Mouse (Mus musculus): ENCODE results near the gene Sh2d1b1. TPM values are rescaled to one million over a fixed set of nuclear protein-coding genes. Genes with fewer than 3 reads are reported as not detected.

Sh2d1b1 gene
- polyA plus RNA-seq, 1 experiment from 2014 or later: 0.24 TPM

DNA sequence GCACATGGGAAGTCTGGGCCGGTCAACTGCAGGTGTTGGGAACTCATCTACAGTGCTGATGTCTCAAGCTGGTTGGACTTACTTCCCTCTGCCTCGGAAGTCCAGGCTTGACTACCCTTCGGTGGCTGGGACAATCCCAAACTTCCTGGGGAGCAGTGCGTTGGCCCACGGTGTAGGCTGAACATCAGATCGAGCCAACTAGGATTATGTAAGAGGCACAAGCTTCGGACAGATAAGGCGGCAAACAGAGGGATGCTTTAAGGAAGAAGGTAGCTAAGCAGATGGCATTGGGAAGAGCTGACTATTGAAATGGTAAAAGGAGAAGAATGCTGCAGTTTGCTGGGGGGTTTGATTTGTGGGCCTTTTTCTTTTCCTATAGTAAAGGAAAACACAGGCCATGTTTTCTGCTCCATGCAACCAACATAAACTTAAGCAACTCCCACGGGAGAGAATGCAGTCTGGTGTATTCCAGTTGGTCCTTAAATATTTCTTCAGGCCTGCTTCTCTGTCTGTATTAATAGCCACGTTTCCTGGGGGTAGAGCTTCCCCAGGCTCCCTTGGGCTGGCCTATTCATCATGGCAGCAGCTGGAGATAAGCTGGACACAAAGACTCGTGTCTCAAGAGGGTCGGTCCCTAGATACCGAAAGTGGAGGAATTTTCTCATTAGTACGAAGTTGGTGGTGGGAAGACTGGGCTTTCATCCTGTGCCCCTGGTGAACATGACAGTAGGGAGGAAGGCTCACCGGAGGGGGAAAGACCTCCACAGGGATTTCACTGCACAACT, 17.9 kb downstream of the Sh2d1b1 start:
- Histone ChIP-seq H3K9me3 (replicated peaks) (no peaks in the 10 kb centered on the region), H3K27ac (no peak overlapping the region), H3K4me2 (no peak overlapping the region), H3K9ac (no peak overlapping the region), H3K4me3 (no peak overlapping the region), H3K4me1 (replicated peaks) (peaks cover 3% of the 10 kb centered on the region; the same call in 1 of the 2 replicates), H3K36me3 (no peaks in the 10 kb centered on the region), H3K27me3 (no peaks in the 10 kb centered on the region)
- ATAC-seq (replicated peaks; ENCODE audit: insufficient number of reproducible peaks, insufficient read depth, low FRiP score, low read depth): no peak
- 60% methylated on average over 15 of the region's 15 CpGs for WGBS

DNA sequence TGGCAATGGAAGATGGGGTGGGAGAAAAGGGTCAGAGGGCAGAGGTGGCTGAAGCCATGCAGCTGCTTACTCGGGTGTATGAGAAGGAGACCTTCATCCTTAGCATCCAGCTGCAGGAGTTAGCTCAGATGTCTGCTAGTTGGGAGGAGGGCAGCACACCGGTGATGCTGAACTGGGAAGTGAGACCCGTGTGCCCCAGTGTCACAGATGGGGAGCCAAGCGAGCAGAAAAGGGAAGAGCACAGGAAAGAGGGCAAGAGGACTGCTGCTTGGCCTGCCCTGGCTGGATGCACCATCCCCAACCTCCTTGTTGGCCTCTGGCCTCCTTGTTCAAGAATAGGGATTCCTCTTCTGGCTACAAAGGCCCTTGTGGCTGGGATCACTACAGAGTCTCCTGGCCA, 22.4 kb downstream of the Sh2d1b1 start:
- no peaks in the 10 kb centered on the region; the same call in 1 of the 2 replicates for H3K36me3 ChIP-seq
- ATAC-seq (replicated peaks; ENCODE audit: insufficient number of reproducible peaks, insufficient read depth, low FRiP score, low read depth): no peak
- peaks cover 3% of the 10 kb centered on the region; the same call in 1 of the 2 replicates for H3K4me1 ChIP-seq (replicated peaks)
- H3K9me3 ChIP-seq (replicated peaks): no peaks in the 10 kb centered on the region
- WGBS: 75% methylated on average over 4 of the region's 4 CpGs
- H3K9ac ChIP-seq: no peak overlapping the region
- no peak overlapping the region for H3K4me2 ChIP-seq
- H3K4me3 ChIP-seq: no peak overlapping the region
- no peaks in the 10 kb centered on the region for H3K27me3 ChIP-seq
- no peak overlapping the region for H3K27ac ChIP-seq

DNA sequence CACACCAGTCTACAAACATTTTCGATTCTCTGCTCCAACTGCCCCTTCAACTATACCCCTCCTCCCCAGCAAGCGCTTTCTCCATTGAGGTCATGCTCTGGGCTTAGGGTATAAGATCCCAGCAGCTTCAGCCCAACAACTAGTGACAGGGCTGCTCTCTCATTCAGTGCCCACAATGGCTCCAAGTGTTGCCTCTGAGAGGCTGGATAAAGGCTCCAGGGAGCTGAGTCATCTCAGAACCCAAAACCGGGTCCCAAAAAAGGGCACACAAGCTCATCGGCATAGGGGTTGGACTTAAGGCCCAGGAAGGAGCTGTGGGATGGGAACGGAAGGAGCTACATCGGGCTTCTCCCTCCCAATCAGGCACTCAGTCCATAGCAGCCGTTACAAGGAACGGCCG, 24.6 kb downstream of the Sh2d1b1 start:
- no peaks in the 10 kb centered on the region; the same call in 1 of the 2 replicates for H3K36me3 ChIP-seq
- no peak overlapping the region for H3K4me2 ChIP-seq
- no peak overlapping the region for H3K4me3 ChIP-seq
- H3K9ac ChIP-seq: no peak overlapping the region
- H3K27ac ChIP-seq: no peak overlapping the region
- H3K9me3 ChIP-seq (replicated peaks): no peaks in the 10 kb centered on the region
- no peaks in the 10 kb centered on the region for H3K4me1 ChIP-seq (replicated peaks)
- H3K27me3 ChIP-seq: no peaks in the 10 kb centered on the region
- WGBS: 91% methylated on average over 9 of the region's 9 CpGs
- ATAC-seq (replicated peaks; ENCODE audit: insufficient number of reproducible peaks, insufficient read depth, low FRiP score, low read depth): no peak

DNA sequence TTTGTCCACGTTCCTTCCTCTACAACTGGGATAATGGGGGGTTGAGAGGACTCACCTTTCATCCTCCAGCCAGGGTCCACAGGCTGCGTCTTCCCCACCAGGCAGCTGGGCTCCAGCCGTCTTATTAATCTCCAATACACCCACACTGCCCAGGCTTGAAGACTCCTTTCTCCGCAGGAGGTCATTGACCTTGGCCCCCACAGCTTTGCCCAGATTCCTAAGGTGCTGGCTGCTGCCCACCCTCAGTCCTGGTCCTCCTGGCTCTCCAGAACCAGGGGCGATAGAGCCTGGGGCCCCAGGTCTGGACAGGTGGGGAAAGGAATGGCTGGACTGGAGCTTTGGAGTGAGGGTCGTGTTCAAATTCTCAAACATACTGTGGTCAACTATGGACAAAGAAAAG, 25.3 kb downstream of the Sh2d1b1 start:
- Histone ChIP-seq H3K27me3 (no peaks in the 10 kb centered on the region), H3K36me3 (no peaks in the 10 kb centered on the region; the same call in 1 of the 2 replicates), H3K4me2 (no peak overlapping the region), H3K27ac (no peak overlapping the region), H3K4me1 (replicated peaks) (no peaks in the 10 kb centered on the region), H3K9me3 (replicated peaks) (no peaks in the 10 kb centered on the region), H3K4me3 (no peak overlapping the region), H3K9ac (no peak overlapping the region)
- no peak for ATAC-seq (replicated peaks; ENCODE audit: insufficient number of reproducible peaks, insufficient read depth, low FRiP score, low read depth)
- WGBS: 81% methylated on average over 6 of the region's 6 CpGs

DNA sequence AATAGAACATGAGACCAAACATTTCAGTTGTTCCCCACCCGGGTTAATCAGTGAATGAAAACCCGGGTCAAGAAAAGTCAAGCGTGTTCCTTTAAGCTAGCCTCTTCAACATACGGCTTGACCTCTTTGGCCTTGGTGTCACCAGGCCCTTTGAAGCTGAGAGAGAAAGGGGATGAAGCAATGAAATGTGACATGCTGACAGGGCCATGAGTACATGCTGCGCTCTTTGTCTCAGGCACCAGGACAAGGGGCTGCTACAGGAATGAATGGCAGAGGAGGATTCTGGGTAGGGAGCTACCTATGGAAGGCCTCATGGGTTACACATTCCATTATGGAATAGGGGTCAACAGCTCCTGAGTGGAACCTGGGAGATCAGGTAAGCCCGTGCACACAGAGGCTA, 26.0 kb downstream of the Sh2d1b1 start:
- WGBS: 67% methylated on average over 6 of the region's 6 CpGs
- no peak for ATAC-seq (replicated peaks; ENCODE audit: insufficient number of reproducible peaks, insufficient read depth, low FRiP score, low read depth)
- H3K4me2 ChIP-seq: no peak overlapping the region
- H3K27ac ChIP-seq: no peak overlapping the region
- no peaks in the 10 kb centered on the region for H3K27me3 ChIP-seq
- H3K9ac ChIP-seq: no peak overlapping the region
- no peaks in the 10 kb centered on the region; the same call in 1 of the 2 replicates for H3K36me3 ChIP-seq
- H3K9me3 ChIP-seq (replicated peaks): no peaks in the 10 kb centered on the region
- no peak overlapping the region for H3K4me3 ChIP-seq
- H3K4me1 ChIP-seq (replicated peaks): no peaks in the 10 kb centered on the region

DNA sequence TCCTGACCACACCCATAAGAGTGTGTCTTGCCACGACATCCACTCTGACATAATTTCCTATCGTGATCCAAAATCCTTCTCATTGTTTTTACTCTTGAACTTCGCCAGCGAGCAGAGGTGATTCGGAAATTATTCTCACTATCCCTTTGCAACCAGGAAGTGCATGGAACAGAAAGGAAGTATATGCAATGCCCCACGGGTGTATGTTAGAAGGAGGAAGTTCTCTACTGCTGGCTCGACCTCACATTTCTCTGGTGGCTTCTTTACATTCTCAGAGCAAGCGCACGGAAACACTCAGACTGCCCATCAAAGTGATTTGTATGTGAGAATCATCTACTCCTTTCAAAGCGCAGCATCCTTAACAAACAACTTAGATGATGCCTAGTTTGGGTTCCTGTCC, 27.9 kb downstream of the Sh2d1b1 start:
- ATAC-seq (replicated peaks; ENCODE audit: insufficient number of reproducible peaks, insufficient read depth, low FRiP score, low read depth): no peak
- no peak overlapping the region for H3K4me2 ChIP-seq
- no peak overlapping the region for H3K4me3 ChIP-seq
- no peaks in the 10 kb centered on the region; the same call in 1 of the 2 replicates for H3K36me3 ChIP-seq
- no peaks in the 10 kb centered on the region for H3K27me3 ChIP-seq
- no peak overlapping the region for H3K9ac ChIP-seq
- no peaks in the 10 kb centered on the region for H3K9me3 ChIP-seq (replicated peaks)
- no peaks in the 10 kb centered on the region for H3K4me1 ChIP-seq (replicated peaks)
- WGBS: 84% methylated on average over 10 of the region's 10 CpGs
- no peak overlapping the region for H3K27ac ChIP-seq

DNA sequence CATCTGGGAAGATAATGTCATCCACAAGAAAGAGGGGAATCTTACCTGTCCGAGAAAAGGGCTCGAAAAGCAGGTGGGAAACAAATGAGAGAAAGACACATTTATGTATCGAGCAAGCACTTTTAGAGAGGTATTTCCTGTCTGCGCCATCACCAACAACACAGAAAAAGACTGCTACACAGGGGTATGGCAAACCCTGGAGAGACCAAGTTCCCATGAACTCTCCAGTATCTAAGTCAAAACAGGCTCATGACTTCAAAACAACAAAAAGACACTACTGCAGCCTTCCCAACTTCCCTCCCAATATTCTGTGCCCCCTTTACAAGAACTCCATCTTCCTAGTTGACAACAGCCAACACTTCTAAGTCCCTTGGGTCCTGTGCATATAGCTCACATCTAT, 29.1 kb downstream of the Sh2d1b1 start, which contains the start of gene Gm7694:
Gm7694 (minus strand) TSS at position 101 of the 400 bp plus-strand sequence.
- no peaks in the 10 kb centered on the region for H3K9me3 ChIP-seq (replicated peaks)
- H3K27ac ChIP-seq: no peak within 1 kb of the TSS
- no peak within 1 kb of the TSS for H3K9ac ChIP-seq
- no peak within 1 kb of the TSS for H3K4me2 ChIP-seq
- 97% methylated on average over 4 of the region's 4 CpGs for WGBS
- no peak within 1 kb of the TSS for H3K4me3 ChIP-seq
- H3K4me1 ChIP-seq (replicated peaks): no peaks in the 10 kb centered on the region
- no peaks in the 10 kb centered on the region for H3K36me3 ChIP-seq
- ATAC-seq (replicated peaks; ENCODE audit: insufficient number of reproducible peaks, insufficient read depth, low FRiP score, low read depth): no peak
- no peaks in the 10 kb centered on the region for H3K27me3 ChIP-seq

DNA sequence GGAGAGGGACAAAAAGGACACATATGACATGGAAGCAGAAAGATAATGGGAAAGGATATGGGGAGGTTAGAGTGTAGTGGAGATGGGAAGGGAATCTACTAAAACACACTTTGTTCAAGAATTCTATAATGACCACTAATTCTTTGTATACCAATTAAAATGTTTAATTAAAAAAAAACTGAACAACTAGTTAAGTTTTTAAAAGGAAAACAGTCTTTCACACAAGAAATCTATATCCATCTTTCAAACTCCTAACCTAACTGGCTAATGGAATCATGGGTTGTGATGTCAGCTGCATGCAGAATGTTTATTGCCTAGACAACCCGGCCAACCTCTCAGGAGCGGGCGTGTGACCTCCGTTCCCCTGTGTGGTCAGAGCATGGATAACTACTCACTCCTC, 31.4 kb downstream of the Sh2d1b1 start, which contains the start of gene Spata46:
Spata46 (plus strand) TSS at position 301 of the 400 bp plus-strand sequence.
- no peak within 1 kb of the TSS for H3K9ac ChIP-seq
- no peaks in the 10 kb centered on the region for H3K36me3 ChIP-seq
- 82% methylated on average over 4 of the region's 4 CpGs for WGBS
- H3K27me3 ChIP-seq: no peaks in the 10 kb centered on the region
- H3K27ac ChIP-seq: no peak within 1 kb of the TSS
- ATAC-seq (replicated peaks; ENCODE audit: insufficient number of reproducible peaks, insufficient read depth, low FRiP score, low read depth): no peak
- no peaks in the 10 kb centered on the region for H3K4me1 ChIP-seq (replicated peaks)
- no peaks in the 10 kb centered on the region for H3K9me3 ChIP-seq (replicated peaks)
- H3K4me3 ChIP-seq: no peak within 1 kb of the TSS
- H3K4me2 ChIP-seq: no peak within 1 kb of the TSS

DNA sequence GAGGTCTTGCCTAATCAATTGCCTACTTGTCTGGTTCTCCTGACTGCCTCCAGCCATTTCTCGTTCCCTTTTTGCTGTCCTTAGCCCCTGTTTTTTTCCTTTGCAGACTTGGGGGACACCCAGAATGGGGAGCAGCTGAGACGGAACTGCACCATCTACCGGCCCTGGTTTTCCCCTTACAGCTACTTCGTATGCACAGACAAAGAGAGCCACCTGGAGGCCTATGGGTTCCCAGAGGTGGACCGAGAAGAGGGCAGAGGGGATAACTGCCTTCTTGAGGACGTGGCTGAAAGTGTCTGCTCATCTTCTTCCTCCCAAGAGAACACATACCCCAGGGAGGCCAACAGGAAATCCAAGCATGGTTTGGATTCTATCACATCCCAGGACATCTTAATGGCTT, 34.3 kb downstream of the Sh2d1b1 start:
- no peak overlapping the region for H3K27ac ChIP-seq
- no peaks in the 10 kb centered on the region for H3K9me3 ChIP-seq (replicated peaks)
- H3K4me2 ChIP-seq: no peak overlapping the region
- ATAC-seq (replicated peaks; ENCODE audit: insufficient number of reproducible peaks, insufficient read depth, low FRiP score, low read depth): no peak
- no peak overlapping the region for H3K9ac ChIP-seq
- WGBS: 81% methylated on average over 6 of the region's 6 CpGs
- no peaks in the 10 kb centered on the region for H3K36me3 ChIP-seq
- no peak overlapping the region for H3K4me3 ChIP-seq
- H3K4me1 ChIP-seq (replicated peaks): no peaks in the 10 kb centered on the region
- no peaks in the 10 kb centered on the region for H3K27me3 ChIP-seq

DNA sequence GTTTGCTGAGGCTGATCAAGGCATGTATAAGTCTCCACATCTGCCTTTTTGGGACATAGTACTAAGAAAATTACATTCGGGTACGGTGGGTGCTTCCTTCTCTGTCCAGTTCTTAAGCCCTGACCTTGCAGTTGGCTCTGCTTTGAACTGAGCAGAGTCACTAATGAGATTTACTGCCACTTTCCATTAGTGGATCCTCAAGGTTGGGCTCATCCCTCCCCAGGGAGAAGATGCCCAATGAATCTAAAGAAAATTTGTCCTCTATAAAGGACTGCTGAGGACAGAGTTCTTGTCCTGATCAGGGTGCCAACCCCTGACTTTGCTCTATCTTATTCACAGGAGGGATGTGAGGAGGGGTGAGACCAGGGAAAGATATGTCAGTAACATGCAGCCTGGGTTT, 44.9 kb downstream of the Sh2d1b1 start:
- Histone ChIP-seq H3K36me3 (no peaks in the 10 kb centered on the region), H3K27ac (no peak overlapping the region), H3K4me2 (no peak overlapping the region), H3K9me3 (replicated peaks) (no peaks in the 10 kb centered on the region), H3K4me3 (no peak overlapping the region), H3K27me3 (no peaks in the 10 kb centered on the region), H3K9ac (no peak overlapping the region), H3K4me1 (replicated peaks) (no peaks in the 10 kb centered on the region)
- 81% methylated on average over 2 of the region's 2 CpGs for WGBS
- ATAC-seq (replicated peaks; ENCODE audit: insufficient number of reproducible peaks, insufficient read depth, low FRiP score, low read depth): no peak

DNA sequence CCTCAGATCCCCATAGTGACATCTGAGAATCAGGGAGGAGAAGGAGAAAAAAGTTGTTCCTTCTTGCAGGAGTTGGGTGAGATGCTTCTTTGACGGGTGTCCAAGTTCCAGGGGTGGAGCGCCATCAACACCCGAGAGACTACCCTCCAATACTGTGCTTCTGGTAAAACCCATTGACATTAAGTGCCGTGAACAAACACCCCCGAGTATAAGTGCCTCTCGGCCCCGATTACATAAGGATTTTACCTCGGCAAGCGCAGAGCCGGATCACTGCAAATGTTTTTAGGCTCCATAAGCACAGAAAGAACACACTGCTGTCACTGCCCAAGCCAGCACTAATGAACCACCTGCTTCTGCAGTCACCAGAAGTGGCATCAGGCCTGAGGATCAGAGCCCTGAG, 45.9 kb downstream of the Sh2d1b1 start:
- 92% methylated on average over 10 of the region's 10 CpGs for WGBS
- H3K27ac ChIP-seq: no peak overlapping the region
- no peak overlapping the region for H3K4me3 ChIP-seq
- H3K4me2 ChIP-seq: no peak overlapping the region
- no peak for ATAC-seq (replicated peaks; ENCODE audit: insufficient number of reproducible peaks, insufficient read depth, low FRiP score, low read depth)
- no peaks in the 10 kb centered on the region for H3K9me3 ChIP-seq (replicated peaks)
- no peaks in the 10 kb centered on the region for H3K27me3 ChIP-seq
- H3K36me3 ChIP-seq: no peaks in the 10 kb centered on the region
- no peak overlapping the region for H3K9ac ChIP-seq
- H3K4me1 ChIP-seq (replicated peaks): no peaks in the 10 kb centered on the region

DNA sequence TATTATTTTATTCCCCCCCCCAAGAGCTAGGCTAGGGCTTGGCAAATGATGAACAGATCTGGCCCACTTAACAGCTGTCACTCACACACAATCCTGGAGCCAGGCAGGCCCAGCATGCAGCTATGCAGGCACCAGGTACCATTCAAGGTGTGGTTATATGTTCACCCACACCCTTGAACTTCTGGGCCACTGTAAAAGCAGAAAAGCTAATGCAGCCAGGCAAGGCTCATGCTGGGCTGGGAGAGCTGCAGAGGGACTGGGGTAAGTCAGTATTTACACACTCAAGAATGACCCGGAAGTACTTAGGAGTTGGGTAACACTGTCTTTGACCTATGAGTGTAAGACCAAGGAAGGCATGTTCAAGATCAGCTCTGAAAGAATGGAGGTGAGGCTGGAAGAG, 47.2 kb downstream of the Sh2d1b1 start:
- H3K4me1 ChIP-seq (replicated peaks): no peaks in the 10 kb centered on the region
- ATAC-seq (replicated peaks; ENCODE audit: insufficient number of reproducible peaks, insufficient read depth, low FRiP score, low read depth): no peak
- no peaks in the 10 kb centered on the region for H3K27me3 ChIP-seq
- no peak overlapping the region for H3K4me3 ChIP-seq
- no peaks in the 10 kb centered on the region for H3K36me3 ChIP-seq
- 82% methylated on average over 1 of the region's 1 CpGs for WGBS
- no peak overlapping the region for H3K27ac ChIP-seq
- no peaks in the 10 kb centered on the region for H3K9me3 ChIP-seq (replicated peaks)
- no peak overlapping the region for H3K9ac ChIP-seq
- no peak overlapping the region for H3K4me2 ChIP-seq
